In the genomic region with DNA sequence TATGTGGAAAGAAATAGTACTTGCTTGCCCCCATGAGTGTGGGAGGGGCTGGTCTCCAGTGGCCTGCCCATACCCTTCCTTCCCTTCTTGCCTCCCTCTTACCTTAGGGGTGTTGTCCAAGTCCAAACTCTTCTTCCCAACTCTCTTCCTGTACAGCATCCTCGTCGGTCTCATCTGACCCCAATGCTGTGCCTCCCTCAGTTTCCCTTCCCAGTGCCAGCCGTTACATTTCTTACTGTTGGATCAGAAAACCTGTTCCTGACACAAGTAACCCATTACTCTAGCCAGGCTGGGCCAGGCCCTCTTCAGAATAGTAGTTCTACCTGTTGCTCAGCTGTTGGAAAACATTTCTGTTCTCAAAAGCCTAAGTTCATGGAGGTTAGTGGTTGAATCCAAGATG, we compare ENCODE assay signal across 24 mouse cellular contexts.
"Had no signal": no experiment of that assay in that cellular context is flagged by ENCODE, and none has a peak within 500 bp of the region (broad histone marks: within the 10 kb centered on the region; RNA-seq: fewer than 3 reads in every experiment).

No protein-coding gene starts in this region.

- H3K27ac ChIP-seq: heart, embryonic 10.5 days; hindbrain, embryonic 12.5 days; hindbrain, embryonic 14.5 days; kidney, embryonic 15.5 days; kidney, postnatal 0 days; limb, embryonic 13.5 days; limb, embryonic 15.5 days; liver, embryonic 12.5 days; liver, embryonic 14.5 days had no signal

- H3K4me3 ChIP-seq: heart, embryonic 10.5 days; heart, embryonic 12.5 days; hindbrain, embryonic 12.5 days; kidney, embryonic 15.5 days; limb, embryonic 13.5 days; limb, embryonic 15.5 days; liver, embryonic 12.5 days had no signal

- DNase-seq: gastrocnemius, postnatal 14 days; gastrocnemius, postnatal 36 days; heart, adult 18-20 months; heart, postnatal 14 days; heart, postnatal 36 days; kidney, adult 11 months; kidney, adult 2 months; kidney, adult 9 months; kidney, postnatal 14 days; kidney, postnatal 36 days; layer of hippocampus, adult 9-11 months; layer of hippocampus, postnatal 36 days had no signal

- H3K9ac ChIP-seq: heart, embryonic 12.5 days; hindbrain, embryonic 12.5 days; hindbrain, embryonic 14.5 days; kidney, embryonic 15.5 days; limb, embryonic 13.5 days; limb, embryonic 15.5 days; liver, embryonic 12.5 days; liver, embryonic 14.5 days had no signal

- H3K27me3 ChIP-seq: heart, embryonic 12.5 days; hindbrain, embryonic 12.5 days; kidney, embryonic 15.5 days; limb, embryonic 13.5 days; limb, embryonic 15.5 days; liver, embryonic 12.5 days had no signal

- H3K4me1 ChIP-seq: kidney, embryonic 15.5 days; limb, embryonic 13.5 days; limb, embryonic 15.5 days had no signal

- H3K9me3 ChIP-seq: heart, embryonic 10.5 days; heart, embryonic 12.5 days; hindbrain, embryonic 12.5 days; kidney, embryonic 15.5 days; limb, embryonic 13.5 days; limb, embryonic 15.5 days; liver, embryonic 12.5 days had no signal

- ATAC-seq: hindbrain, postnatal 0 days; intestine, embryonic 16.5 days; liver, embryonic 12.5 days had no signal

- H3K4me2 ChIP-seq: heart, embryonic 12.5 days; hindbrain, embryonic 12.5 days; hindbrain, embryonic 14.5 days; kidney, embryonic 15.5 days; limb, embryonic 13.5 days; limb, embryonic 15.5 days; liver, embryonic 12.5 days had no signal
